Mouse (Mus musculus) monocyte, adult 2 months (primary cell): ENCODE measurements around the gene 1810009A15Rik.
"Not testable (repeated sequence)": the region's sequence is repeated elsewhere in the genome, so short reads cannot be mapped to it uniquely, and the experiment has no call there.

Source experiments
- DNase-seq, 2 experiments: peaks; one replicate each; pipeline ENCODE4 v3.0.0; 2022; ENCODE audit warnings: low spot score in 2 of 2, low read depth in 1 of 2

Gene 1810009A15Rik

DNA sequence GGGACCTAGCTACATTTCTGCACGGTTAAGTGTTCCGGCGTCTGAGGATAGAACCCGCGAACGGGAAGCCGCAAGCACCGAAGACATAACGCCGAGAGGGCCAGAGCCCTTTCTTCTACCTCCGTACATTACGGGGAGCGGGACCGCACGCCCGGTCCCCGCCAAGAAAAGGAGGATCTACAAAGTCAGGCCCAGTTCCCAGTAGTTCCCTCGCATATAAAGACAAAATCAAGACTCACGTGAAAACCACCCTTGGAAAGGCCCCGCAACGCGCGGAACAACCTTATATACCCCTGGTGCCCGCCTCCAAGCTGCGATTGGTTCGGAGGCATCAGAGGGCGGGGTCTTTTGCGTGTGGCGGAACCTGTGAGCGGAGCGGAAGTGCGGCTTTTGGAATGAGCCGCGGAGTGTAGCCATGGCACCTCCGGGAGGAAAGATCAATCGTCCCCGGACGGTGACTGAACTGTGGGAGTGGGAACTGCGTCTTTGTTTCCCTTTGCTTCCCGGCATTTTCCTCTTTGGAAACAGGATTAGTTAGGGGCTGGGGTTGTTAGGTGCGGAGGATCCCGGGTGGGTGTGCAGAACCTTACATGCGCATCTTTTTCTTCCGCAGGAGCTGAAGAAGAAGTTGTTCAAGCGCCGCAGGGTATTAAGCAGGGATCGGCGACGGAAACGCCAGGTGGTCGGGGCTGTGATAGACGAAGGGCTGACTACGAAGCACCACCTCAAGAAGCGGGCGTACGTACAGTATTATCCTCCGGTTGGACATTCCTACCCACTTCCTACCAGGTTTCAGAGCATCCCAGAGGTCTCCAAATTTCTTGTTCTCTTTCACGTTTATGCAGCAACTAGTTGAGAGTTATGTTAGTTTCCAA is at the start of gene 1810009A15Rik, which contains the start of gene Gm49416:
TSS of gene 1810009A15Rik (plus strand) at position 343 of the 875 bp plus-strand sequence.
TSS of gene Gm49416 (plus strand) at position 416 of the 875 bp plus-strand sequence.
- DNase-seq = peak; percentile 88 to 89

DNA sequence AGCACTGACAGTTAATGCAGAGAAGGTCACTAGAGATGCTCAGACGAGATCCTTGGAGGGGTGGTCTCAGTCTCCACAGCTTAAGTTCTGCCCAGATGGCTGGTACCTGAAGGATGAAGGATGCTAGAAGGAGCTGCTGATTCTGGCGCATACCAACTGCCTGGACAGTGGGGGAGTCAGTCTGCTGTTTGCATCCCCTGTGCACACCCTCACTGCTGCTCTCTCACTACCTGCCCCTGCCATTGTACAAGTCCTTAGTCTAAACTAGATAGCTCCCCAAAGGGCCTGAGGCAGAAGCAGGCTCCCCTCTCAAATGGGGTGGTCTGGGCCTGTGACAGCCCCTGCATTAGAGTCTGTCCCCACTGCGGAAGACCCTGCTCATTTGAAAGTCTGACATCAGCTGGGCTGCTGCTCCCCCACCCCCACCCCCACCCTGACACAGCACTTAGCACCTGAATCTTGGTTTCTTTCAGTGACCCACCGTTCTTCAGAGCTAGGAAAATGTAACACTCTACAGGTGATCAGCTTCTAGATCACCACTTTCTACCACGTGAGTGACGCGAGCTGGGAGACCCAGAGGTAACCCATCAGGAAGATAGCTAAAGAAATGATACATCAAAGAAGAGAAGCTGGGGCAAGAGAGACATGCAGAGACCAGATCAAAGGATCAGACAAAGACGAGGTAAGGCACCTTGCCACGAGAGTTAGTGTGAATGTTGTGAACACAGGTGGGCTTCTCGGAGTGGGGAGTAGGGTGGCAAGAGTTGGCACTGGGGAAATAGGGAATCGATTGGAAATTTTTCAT is 49.3 kb upstream of the 1810009A15Rik start, which contains the start of gene Gng3:
TSS of gene Gng3 (minus strand) at position 92 of the 805 bp plus-strand sequence.
- no peak for DNase-seq

DNA sequence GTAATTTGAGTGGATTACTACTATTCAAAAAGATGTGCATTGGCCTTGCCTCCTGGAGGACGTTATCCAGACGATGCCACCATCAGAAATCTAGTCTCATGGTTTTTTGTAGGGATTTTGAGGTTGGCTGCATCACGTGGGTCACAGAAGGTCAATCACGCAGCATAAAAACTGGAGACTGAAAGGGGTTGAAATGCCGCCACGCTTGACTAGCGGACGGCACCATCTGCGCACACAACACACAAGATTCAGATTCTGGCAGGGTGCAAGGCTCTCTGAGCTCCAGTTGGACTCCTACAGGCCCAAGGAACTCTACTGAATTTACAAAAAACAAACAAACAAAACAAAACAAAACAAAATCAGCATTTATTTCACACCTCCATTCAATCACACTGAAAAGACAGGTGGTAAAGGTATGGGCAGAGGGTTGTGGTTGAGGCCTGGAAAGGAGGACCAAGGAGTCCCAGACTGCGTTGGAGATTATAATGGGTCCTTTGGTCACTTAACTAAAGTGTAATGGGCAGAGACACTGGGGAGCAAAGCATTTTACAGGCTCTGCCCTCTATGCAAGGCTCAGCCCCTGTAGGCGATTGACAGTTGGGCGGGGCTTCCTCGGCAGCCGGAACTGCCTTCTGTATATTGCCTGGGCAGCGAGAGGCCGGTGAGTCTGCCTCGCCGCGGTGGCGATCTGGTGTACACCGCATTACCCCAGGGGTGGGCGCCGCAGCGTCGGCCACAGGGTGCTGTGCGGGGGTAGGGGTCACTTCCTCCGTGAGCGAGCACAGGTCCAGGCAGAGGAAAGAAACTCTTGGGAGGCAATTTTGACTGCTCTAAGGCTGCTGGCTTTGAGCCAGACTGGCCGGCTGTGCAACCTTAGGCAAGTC is 48.5 kb upstream of the 1810009A15Rik start:
- DNase-seq = peak; percentile 29 to 56

DNA sequence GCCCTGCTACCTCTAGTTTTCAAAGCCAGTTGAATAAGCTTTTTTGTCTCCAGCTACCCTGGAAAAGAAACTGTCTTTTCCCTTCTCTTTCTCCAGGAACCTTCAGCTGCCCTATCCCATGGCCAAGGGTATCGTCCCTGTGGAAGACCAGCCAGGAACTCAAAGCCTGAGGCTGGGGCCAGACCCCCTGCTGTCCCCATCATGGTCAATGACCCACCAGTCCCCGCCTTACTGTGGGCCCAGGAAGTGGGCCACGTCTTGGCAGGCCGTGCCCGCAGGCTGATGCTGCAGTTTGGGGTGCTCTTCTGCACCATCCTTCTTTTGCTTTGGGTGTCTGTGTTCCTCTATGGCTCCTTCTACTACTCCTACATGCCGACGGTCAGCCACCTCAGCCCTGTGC is 47.6 kb upstream of the 1810009A15Rik start:
- no peak for DNase-seq

DNA sequence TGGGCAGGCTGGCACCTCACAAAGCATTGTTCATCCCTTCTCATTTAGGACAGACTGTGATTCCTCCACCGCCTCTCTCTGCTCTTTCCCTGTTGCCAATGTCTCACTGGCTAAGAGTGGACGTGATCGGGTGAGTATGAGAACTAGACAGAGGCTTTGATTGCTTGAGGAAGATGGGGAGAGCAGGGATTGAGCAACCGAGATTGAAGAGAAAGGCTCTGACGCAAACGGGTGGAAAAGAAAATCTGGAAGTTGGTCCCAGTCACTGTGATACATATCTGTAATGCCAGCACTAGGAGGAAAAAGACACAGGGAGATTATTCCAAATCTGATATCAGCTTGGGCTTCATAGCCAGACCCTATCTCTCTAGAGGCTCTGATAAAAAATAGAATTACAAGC is 45.7 kb upstream of the 1810009A15Rik start:
- DNase-seq = peak; percentile 6 to 20

DNA sequence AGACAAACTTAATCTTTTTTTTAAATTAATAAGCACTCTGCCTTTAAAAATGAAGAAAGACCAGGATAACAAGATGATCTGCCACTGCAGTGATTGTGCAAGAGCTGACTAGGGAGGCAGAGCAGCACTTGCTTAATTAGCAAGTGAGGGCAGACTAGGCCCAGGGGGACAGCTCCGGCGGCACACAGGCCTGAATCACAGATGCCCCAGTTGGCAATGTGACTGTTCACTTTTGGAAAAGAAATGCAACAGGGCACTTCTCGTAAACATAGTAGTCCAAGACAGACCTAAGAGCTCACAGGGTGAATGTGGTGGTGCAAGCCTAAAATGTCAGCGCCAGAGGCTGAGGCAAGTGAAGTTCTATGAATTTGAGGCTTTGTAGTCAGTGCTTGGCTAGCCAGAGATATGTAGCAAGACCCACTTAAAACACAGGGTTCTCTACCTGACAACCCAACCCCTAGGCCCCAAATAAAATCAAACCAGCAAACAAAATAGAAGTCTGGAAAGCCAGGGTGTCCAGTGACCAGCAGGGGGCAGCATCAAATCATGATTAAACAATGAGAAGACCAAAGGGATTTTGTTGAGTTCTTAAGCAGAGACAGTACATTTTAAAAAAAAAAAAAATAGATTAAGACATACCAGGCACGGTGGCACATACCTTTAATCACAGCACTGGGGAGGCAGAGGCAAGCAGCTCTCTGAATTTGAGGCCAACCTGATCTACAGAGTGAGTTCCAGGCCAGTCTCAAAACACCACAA is 44.1 kb upstream of the 1810009A15Rik start:
- peak in 1 of 2 experiments; percentile 56 for DNase-seq

DNA sequence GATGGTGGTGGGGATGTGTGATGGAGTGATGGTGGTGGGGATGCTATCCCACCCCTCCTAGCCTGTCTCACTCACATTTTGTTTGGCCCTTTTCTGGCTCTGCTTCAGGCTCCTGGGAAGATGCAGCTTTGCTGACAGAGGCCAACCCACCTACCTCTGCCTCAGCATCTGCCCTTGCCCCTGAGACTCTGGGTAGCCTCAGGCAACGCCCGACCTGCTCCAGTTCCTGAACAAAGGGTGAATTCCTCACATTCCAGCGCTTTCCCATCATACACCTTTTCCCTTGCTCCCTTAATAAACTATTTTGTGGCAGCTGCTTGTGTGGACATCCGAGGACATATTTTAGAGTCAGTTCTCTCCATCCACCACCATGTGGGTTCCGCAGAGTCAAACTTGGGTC is 40.3 kb upstream of the 1810009A15Rik start:
- DNase-seq = no peak

DNA sequence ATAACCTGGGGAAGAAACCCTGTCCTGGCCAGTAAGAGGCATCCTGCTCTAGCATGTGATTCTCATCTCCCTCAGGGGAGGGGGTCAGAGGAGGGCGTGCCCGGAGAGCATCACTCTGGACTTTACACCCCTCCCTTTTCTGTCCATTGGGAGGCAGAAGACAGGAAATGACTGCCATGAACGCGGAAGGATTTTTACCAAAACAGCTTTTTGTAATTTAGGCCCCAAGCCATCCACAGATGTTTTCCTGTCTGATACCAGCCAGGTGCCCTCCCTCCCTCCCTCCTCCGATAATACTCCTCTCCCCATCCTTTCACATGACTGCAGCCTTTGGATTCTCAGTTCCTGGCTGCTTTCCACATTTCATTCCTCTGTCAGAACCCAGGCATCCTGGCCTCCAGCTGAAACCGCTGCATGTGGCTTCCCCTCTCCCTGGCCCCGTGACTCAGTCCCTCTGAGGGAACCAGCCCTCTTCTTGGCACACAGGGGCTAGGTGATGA is 38.2 kb upstream of the 1810009A15Rik start, which contains the start of gene Lrrn4cl:
TSS of gene Lrrn4cl (plus strand) at position 367 of the 500 bp plus-strand sequence.
- no peak for DNase-seq

DNA sequence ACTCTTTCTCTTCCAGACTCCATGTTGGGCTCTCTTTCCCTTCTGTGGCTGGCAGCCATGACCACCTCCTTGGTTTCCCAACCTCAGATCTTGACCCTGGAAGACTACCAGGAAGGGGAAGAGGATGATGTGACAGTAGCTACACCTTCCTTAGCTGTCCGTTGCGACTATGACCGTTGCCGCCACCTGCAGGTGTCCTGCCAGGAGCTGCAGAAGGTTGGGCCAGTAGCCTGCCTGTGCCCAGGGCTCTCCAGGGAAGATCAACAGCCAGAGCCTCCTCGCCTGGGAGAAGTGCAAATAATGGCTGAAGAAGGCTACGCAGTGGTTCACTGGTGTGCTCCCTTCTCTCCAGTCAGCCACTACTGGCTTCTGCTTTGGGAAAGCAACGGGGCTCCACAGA is 37.0 kb upstream of the 1810009A15Rik start:
- DNase-seq = no peak

DNA sequence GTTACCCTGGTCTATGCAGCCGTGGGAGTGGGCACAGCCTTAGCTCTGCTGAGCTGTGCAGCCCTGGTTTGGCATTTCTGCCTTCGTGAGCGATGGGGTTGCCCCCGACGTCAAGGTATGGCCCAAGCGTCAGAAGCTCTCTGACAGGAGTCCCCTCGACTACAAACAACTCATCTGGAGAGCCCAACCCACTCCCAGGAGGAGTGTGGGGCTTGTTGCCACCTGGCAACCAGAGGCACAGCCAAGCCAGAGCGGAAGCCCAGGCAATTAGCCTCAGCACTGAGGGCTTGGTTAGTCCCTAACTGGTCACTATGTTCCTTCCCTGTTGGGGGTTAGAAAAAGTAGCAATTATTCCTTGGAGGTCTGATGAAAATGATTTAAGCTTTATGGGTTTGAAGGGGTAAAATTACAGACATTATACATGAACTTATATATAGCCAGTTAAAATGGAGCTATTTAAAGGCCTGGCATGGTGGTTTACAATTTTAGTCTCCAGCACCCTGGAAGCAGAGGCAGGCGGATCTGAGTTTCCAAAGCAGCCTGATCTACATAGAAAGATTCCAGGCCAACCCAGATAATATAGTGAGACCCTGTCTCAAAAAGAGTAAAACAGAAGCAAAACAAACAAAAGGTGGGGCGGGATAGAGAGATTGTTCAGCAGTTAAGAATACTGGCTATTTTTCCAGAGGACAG is 36.3 kb upstream of the 1810009A15Rik start:
- no peak for DNase-seq

DNA sequence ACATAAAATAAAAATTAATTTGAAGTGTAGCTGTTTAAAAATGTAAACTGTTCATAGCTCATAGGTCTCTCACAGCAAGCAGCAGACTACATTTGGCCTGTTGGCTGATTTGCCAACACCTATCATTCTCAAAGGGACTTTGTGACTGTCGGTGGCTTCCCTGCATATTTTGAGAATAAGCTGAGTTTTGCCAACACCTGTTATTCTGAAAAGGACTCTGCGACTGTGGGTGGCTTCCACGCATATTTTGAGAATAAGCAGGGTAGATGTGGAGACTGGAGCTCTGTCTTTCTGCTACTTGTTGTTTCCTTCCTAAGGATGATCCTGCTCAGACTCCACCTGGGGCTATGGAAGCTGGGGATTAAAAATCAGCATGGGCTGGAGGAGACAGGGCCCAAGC is 35.5 kb upstream of the 1810009A15Rik start:
- DNase-seq = no peak

DNA sequence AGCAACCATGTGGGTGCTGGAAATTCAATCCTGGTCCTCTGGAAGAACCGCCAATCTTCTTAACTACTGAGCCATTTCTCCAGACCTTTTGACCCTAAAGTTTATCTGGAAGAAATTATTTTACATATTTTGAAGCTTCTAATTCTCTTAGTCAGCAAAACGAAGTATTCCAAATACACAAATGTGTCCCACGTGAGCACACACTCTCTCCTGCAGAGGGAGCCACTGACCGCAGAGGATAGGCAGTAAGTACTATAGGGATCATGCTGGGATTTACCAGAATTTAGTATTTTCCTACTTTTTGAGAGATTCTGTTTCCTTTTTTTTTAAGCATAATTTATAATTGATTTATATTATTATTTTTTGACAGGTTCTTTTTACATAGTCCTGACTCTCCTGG is 31.0 kb upstream of the 1810009A15Rik start:
- no peak for DNase-seq

DNA sequence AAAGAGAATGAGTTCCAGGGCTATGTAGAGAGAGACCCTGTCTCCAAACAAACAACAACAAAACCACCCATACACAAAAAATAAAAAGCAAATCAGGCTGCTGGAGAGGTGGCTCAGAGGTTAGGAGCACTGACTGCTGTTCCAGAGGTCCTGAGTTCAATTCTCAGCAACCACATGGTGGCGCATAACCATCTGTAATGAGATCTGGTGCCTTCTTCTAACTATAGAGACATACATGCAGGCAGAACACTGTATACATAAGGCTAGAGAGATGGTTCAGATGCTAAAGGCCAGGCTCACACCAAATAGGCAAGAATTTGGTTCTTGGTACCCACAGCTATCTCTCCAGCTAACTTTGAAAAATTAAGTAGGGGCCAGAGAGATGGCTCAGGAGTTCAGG is 29.6 kb upstream of the 1810009A15Rik start:
- DNase-seq = no peak

DNA sequence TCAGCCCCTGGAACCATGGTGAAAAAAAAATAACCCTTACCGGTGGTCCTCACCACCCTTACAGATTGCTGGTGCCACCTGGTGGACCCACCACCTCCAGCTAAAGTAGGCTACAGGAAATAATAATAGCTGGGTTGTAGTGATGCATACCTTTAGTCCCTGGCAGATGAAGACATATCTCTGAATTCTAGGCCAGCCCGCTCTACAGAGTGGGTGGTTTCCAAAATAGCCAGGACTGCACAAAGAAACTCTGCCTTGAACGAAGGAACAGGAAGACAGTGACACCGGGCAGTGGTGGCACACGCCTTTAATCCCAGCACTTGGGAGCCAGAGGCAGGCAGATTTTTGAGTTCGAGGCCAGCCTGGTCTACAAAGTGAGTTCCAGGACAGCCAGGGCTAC is 24.4 kb upstream of the 1810009A15Rik start:
- no peak for DNase-seq

DNA sequence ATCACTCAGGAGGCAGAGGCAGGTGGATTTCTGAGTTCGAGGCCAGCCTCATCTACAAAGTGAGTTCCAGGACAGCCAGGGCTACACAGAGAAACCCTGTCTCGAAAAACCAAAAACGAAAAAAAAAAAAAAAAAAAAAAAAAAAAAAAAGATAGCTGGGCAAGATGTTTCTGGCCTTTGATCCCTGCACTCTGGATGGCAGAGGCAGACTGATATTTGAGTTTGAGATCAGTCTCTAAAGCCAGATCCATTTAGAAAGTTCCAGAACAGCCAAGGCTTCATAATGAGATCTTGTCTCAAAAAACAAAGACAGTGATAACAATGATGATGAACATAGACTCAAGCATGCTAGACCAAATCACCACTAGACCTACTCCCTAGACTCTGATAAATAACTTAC is 18.3 kb upstream of the 1810009A15Rik start:
- not testable (repeated sequence) for DNase-seq

DNA sequence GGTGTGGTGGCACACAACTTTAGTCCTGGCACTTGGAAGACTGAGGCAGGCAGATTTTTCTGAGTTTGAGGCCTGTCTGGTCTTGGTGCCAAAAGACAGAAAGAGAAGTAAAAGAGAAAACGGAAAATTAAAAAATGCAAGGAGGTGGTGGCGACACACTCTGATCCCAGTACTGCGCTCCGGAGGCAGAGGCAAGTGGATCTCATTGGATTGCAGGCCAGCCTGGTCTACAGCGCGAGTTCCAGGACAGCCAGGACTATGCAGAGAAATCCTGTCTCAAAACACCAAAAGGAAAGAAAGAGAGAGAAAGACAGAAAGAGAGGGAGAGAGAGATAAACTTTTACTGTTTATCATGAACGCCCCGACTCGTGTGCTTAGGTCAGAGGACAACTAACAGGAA is 17.8 kb upstream of the 1810009A15Rik start:
- DNase-seq = no peak

DNA sequence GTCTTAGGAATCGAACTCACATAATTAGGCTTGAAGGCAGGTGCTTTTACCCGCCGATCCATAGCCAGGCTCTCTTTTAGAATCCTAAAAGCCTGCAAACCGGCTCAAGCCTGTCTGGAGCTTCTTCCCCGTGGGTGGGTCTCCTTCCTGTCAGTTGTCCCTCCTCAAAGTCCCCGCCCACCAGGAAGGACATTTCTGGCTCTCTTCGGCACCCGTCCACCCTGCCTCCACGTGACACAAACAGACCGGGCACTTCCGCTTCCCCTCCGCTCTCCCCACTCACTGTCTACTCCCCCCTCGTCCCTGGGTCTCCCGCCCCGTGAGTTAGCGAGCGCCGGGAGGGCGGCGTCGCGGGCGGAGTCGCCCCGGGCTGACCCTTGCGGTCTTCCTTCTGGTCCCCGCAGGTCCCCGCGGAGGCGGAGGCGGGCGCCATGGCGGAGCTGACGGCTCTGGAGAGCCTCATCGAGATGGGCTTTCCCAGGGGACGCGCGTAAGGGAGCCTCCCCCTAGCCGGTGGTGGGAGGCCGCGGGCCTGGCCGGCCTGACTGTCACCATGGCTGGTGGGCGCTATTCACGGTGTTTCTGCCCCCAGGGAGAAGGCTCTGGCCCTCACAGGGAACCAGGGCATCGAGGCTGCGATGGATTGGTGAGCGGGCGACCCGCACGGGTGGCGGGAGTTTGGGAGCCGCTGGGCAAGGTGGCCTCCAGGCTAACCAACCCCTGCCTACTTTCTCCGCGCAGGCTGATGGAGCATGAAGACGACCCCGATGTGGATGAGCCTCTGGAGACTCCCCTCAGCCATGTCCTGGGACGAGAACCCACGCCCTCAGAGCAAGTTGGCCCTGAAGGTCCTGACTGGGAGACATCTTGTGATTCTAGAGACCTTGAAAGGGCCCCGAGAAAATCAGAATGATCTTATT is 17.1 kb upstream of the 1810009A15Rik start, which contains the start of gene Ubxn1:
TSS of gene Ubxn1 (plus strand) at position 230 of the 920 bp plus-strand sequence.
- peak; percentile 93 to 94 for DNase-seq

DNA sequence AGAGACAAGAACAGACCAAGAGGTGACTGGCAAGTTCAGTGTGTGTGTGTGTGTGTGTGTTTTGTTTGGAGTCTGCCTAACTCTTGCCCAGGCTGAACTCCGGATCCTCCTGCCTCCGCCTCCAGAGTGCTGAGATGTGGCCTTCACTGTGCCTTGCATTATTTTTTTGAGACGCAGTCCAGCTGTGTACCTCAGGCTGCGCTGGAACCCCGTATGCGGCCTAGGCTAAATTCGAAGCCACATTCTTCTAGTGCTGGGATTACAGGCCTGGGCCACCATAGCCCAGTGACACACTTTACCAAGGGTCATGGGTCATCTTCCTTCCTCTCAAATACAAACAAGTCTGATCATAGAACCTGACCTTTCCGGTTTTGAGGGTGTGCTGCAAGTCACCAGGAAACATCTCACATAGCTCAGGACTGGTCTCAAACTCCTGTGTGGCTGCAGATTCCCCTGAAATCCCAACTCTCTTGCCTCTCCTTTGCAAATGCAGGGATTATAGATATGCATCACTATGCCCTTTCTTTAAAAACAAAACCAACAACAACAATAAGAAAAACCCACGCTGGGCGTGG is 16.3 kb upstream of the 1810009A15Rik start:
- DNase-seq = no peak
